Mouse (Mus musculus) subcutaneous adipose tissue, adult 2 months (tissue): ENCODE measurements around the gene Olfr1008. TPM values are rescaled to one million over a fixed set of nuclear protein-coding genes. Genes with fewer than 3 reads are reported as not detected.

Source experiments
- polyA plus RNA-seq: library from polyadenylated mRNA; depleted of rRNA; stranded (reverse); fragments of >200 nt; gene quantifications from 2 replicates; pipeline ENCODE4 v1.2.3, GENCODE M21; 2012; ENCODE audit warnings: low replicate concordance; rRNA removed

Gene Olfr1008
- not detected in 2 replicates for polyA plus RNA-seq

GRCm38 (mm10) chr2:85689131-85689530 lies at the start of gene Olfr1008:
TSS of gene Olfr1008 (plus strand) at chr2:85689431.

GRCm38 (mm10) chr2:85650604-85651003 lies 38.6 kb upstream of the Olfr1008 start, which contains the start of gene Olfr1002:
TSS of gene Olfr1002 (minus strand) at chr2:85650704.

DNA sequence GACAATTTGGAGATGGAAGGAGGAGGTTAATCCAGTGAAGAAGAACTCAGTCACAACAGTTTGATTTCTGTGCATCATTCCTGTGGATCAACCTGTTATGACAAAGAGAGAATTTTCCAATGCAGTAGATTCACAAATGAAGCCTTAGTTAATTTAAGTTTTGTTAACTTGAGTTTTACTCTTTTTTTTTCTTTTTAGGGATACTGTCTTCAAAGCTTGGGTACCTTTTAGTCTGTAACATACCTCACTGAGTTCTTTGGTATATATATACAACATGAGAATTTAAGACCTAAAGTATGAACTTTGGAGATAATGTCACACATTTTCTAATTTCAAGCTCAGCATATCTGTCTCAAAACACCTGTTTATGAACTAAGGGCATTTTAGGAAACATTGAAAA lies 24.9 kb upstream of the Olfr1008 start, which contains the start of gene Olfr154:
Olfr154 (minus strand) TSS at position 101 of the 400 bp plus-strand sequence.

DNA sequence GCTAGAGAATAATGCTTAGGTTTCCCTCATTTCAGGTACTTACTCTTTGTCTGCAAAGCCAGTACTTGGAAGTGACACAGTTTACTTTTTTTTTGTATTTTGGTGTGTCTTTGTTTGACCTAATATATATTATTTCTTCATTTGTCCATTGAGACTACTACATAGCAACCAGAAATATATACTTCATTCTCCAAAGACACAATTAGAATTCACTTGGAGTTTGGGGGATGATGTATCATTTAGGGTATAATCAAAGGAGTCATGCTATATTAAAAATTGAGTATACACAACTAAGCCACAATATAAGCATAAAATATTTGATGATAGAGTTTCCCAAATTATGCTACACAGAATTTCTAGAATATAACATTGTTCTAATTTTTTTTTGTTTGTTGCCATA lies 10.6 kb upstream of the Olfr1008 start, which contains the start of gene Olfr1006:
Olfr1006 (minus strand) TSS at position 101 of the 400 bp plus-strand sequence.

GRCm38 (mm10) chr2:85715119-85715518 lies 25.9 kb downstream of the Olfr1008 start, which contains the start of gene Olfr1009:
TSS of gene Olfr1009 (plus strand) at chr2:85715419.

Other genes starting within 250 kb of the Olfr1008 start
- gene Olfr995, start 245.8 kb upstream of the Olfr1008 start, polyA plus RNA-seq: not detected in 2 replicates
- 18.3 TPM in 1 of 2 replicates, not detected in the other for gene 4833423E24Rik, start 170.4 kb upstream of the Olfr1008 start, polyA plus RNA-seq
- gene Olfr996, start 110.2 kb upstream of the Olfr1008 start, polyA plus RNA-seq: not detected in 2 replicates
- gene Olfr998, start 100.5 kb upstream of the Olfr1008 start, polyA plus RNA-seq: not detected in 2 replicates
- not detected in 2 replicates for gene Olfr1000, start 77.5 kb upstream of the Olfr1008 start, polyA plus RNA-seq
- gene Olfr1002, start 38.7 kb upstream of the Olfr1008 start, polyA plus RNA-seq: not detected in 2 replicates
- gene Olfr154, start 25.0 kb upstream of the Olfr1008 start, polyA plus RNA-seq: not detected in 2 replicates
- gene Olfr1006, start 10.7 kb upstream of the Olfr1008 start, polyA plus RNA-seq: not detected in 2 replicates
- not detected in 2 replicates for gene Olfr1009, start 26.0 kb downstream of the Olfr1008 start, polyA plus RNA-seq
- gene Olfr1012, start 73.3 kb downstream of the Olfr1008 start, polyA plus RNA-seq: not detected in 2 replicates
- gene Olfr1013, start 77.7 kb downstream of the Olfr1008 start, polyA plus RNA-seq: not detected in 2 replicates
- gene Olfr1014, start 83.3 kb downstream of the Olfr1008 start, polyA plus RNA-seq: not detected in 2 replicates
- not detected in 2 replicates for gene Olfr1015, start 92.6 kb downstream of the Olfr1008 start, polyA plus RNA-seq
- not detected in 2 replicates for gene Olfr1016, start 113.1 kb downstream of the Olfr1008 start, polyA plus RNA-seq
- gene Olfr1018, start 129.0 kb downstream of the Olfr1008 start, polyA plus RNA-seq: not detected in 2 replicates
- gene Olfr1019, start 156.1 kb downstream of the Olfr1008 start, polyA plus RNA-seq: not detected in 2 replicates
- gene Olfr1020, start 157.6 kb downstream of the Olfr1008 start, polyA plus RNA-seq: not detected in 2 replicates
- not detected in 2 replicates for gene Olfr1022, start 179.2 kb downstream of the Olfr1008 start, polyA plus RNA-seq
- gene Olfr1023, start 196.2 kb downstream of the Olfr1008 start, polyA plus RNA-seq: not detected in 2 replicates
- gene Olfr1024, start 215.6 kb downstream of the Olfr1008 start, polyA plus RNA-seq: not detected in 2 replicates
- not detected in 2 replicates for gene Olfr1025-ps1, start 225.8 kb downstream of the Olfr1008 start, polyA plus RNA-seq
- not detected in 2 replicates for gene Olfr1026, start 232.1 kb downstream of the Olfr1008 start, polyA plus RNA-seq